Mouse (Mus musculus): ENCODE results near the gene Nipsnap2. TPM values are rescaled to one million over a fixed set of nuclear protein-coding genes. Genes with fewer than 3 reads are reported as not detected.
"Not testable (repeated sequence)": the region's sequence is repeated elsewhere in the genome, so short reads cannot be mapped to it uniquely, and the experiment has no call there.

Gene Nipsnap2
- polyA plus RNA-seq, 1 experiment from 2014 or later = 91.6 TPM

DNA sequence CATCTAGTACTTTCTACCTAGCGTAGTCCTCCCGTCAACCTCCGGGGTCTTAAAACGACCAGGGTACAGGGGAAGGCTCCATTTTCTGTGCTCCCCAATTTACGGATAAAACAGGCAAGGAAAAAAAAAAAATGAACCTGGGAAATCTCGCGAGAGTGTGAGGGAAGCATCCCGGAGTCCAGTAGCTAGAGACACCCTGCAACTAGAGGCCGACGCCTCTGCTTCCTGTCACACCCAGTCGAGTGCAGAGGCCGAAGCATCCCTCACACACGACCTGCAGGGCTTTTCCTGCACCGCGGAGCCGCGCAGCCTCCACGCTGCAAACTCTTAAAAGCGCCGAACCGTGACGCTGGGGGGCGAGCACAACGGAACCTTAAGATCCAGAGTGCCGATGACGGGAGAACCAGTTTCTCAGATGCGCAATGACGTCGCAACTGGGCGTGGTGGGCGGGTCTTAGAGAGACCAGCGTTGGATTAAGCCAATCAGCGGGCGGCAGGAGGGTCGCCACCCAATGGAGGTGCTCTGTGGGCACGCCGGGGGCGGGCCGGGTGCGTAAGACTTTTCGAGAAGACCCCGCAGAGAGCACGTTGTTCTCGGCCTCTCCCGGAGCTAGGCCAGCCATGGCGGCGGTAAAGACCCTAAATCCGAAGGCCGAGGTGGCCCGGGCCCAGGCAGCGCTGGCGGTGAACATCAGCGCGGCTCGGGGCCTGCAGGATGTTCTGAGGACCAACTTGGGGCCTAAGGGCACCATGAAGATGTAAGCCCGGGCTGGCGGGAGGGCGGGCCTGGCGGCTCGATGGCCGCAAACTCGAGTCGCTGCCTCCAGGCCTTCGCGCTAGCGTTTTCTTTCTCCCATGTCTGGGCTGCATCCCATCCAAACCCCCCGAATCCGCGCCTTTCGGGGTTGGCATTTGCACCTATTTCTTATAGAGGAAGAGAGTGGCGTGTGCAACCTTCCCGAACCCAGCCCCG, 62.2 kb downstream of the Nipsnap2 start, which contains the start of gene Psph:
Psph (minus strand) TSS at position 632 of the 973 bp plus-strand sequence.
- Histone ChIP-seq H3K9ac (peak within 1 kb of the TSS; percentile 98), H3K4me2 (peak within 1 kb of the TSS; percentile 86), H3K4me1 (replicated peaks) (peaks cover 32% of the 10 kb centered on the region), H3K27ac (replicated peaks) (peak within 1 kb of the TSS; percentile 99), H3K27me3 (no peaks in the 10 kb centered on the region), H3K9me3 (no peaks in the 10 kb centered on the region), H3K36me3 (peaks cover 34% of the 10 kb centered on the region), H3K4me3 (peak within 1 kb of the TSS; percentile 99)
- WGBS = under 1% methylated on average over 73 of the region's 73 CpGs
- peak; percentile 99 for ATAC-seq (ENCODE audit: low FRiP score, low read depth)

DNA sequence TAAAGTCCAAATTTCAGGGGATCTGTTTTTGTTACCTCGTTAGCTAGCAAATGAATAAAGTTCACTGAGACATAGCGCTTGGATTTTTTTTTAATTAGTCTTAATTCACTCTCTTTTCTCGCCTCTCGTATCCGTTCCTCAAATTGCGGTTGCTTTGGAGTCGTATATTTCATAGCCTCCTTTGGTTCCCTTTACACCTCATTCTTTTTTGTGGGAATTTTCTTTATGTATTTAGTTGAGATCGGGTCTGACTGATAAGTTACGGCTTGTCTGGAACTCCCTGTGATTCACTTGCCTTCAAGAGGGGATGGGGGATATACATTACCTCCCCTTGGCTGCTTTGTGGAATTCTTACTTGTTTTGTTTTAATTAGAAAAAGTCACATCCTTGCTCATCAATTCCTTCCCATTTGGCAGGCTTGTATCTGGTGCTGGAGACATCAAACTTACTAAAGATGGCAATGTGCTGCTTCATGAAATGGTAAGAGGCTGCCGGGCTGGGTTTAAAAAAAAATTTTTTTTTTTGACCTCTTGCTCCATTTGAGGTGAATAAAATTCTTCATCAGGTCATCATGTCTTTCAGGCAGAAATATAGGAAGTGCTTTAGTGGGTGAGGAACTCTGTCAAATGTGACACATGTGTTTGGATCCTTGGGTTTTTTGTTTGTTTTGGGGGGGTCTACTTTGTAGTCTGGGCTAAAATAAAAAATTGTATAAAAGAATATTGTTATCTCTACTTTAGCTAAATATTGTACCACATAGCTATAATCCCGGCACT, 63.1 kb downstream of the Nipsnap2 start:
- H3K9ac ChIP-seq = peak overlapping the region; percentile 98
- WGBS = 14% methylated on average over 11 of the region's 11 CpGs

DNA sequence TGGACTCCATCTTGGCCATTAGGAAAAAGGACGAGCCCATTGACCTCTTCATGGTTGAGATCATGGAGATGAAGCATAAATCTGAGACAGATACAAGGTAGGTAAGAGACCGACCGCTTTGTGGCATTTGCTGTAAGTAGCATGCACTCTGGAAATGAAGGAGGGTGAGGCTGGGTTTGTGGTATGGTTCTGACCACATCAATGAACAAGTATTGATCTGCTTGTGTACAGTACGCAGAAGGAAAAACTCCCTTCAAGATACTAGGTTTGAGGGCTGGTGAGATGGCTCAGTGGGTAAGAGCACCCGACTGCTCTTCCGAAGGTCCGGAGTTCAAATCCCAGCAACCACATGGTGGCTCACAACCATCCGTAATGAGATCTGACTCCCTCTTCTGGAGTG, 65.7 kb downstream of the Nipsnap2 start:
- H3K9ac ChIP-seq; H3K4me3 ChIP-seq; H3K27ac ChIP-seq (replicated peaks); H3K27me3 ChIP-seq; H3K9me3 ChIP-seq; ATAC-seq (ENCODE audit: low FRiP score, low read depth); H3K4me2 ChIP-seq: not testable (repeated sequence)
- Histone ChIP-seq H3K4me1 (replicated peaks) (peaks cover 29% of the 10 kb centered on the region), H3K36me3 (peaks cover 58% of the 10 kb centered on the region)
- WGBS = 96% methylated on average over 7 of the region's 8 CpGs

More for the DNA sequence above, 63.1 kb downstream of the Nipsnap2 start:
- peak overlapping the region; percentile 99 for H3K4me3 ChIP-seq
- no peaks in the 10 kb centered on the region for H3K9me3 ChIP-seq
- no peak for ATAC-seq (ENCODE audit: low FRiP score, low read depth)
- H3K36me3 ChIP-seq = peaks cover 43% of the 10 kb centered on the region
- H3K4me2 ChIP-seq = peak overlapping the region; percentile 86
- peak overlapping the region; percentile 99; the same call in 1 of the 2 replicates for H3K27ac ChIP-seq (replicated peaks)
- no peaks in the 10 kb centered on the region for H3K27me3 ChIP-seq
- peaks cover 32% of the 10 kb centered on the region for H3K4me1 ChIP-seq (replicated peaks)

Other genes starting within 250 kb of the Nipsnap2 start
- 51.5 and 52.8 TPM in 2 replicates for gene Sfswap, start 223.8 kb upstream of the Nipsnap2 start, polyA plus RNA-seq (2015; fragmentation: Nextera tagmentation; extraction: Ambion mirVana)
- gene Mmp17, start 140.9 kb upstream of the Nipsnap2 start, polyA plus RNA-seq (2015; fragmentation: Nextera tagmentation; extraction: Ambion mirVana) = 11.7 and 13.5 TPM in 2 replicates
- gene Zfp11, start 55.0 kb upstream of the Nipsnap2 start, polyA plus RNA-seq (2015; fragmentation: Nextera tagmentation; extraction: Ambion mirVana) = 5.7 and 7.1 TPM in 2 replicates
- gene Sept14, start 16.6 kb upstream of the Nipsnap2 start, polyA plus RNA-seq (2015; fragmentation: Nextera tagmentation; extraction: Ambion mirVana) = not detected in 2 replicates
- 162 and 169 TPM in 2 replicates for gene Mrps17, start 9.6 kb upstream of the Nipsnap2 start, polyA plus RNA-seq (2015; fragmentation: Nextera tagmentation; extraction: Ambion mirVana)
- gene Psph, start 62.4 kb downstream of the Nipsnap2 start, polyA plus RNA-seq (2015; fragmentation: Nextera tagmentation; extraction: Ambion mirVana) = 34.7 and 38.5 TPM in 2 replicates
- 29.1 and 32.7 TPM in 2 replicates for gene Sumf2, start 121.9 kb downstream of the Nipsnap2 start, polyA plus RNA-seq (2015; fragmentation: Nextera tagmentation; extraction: Ambion mirVana)
- gene Chchd2, start 162.4 kb downstream of the Nipsnap2 start, polyA plus RNA-seq (2015; fragmentation: Nextera tagmentation; extraction: Ambion mirVana) = 711 and 732 TPM in 2 replicates
- 13.6 and 14.2 TPM in 2 replicates for gene Zbed5, start 170.7 kb downstream of the Nipsnap2 start, polyA plus RNA-seq (2015; fragmentation: Nextera tagmentation; extraction: Ambion mirVana)
- gene Phkg1, start 173.5 kb downstream of the Nipsnap2 start, polyA plus RNA-seq (2015; fragmentation: Nextera tagmentation; extraction: Ambion mirVana) = 0.69 and 0.79 TPM in 2 replicates
- 4.8 and 5.0 TPM in 2 replicates for gene Nupr1l, start 183.5 kb downstream of the Nipsnap2 start, polyA plus RNA-seq (2015; fragmentation: Nextera tagmentation; extraction: Ambion mirVana)
- 31.3 and 33.4 TPM in 2 replicates for gene Vkorc1l1, start 216.9 kb downstream of the Nipsnap2 start, polyA plus RNA-seq (2015; fragmentation: Nextera tagmentation; extraction: Ambion mirVana)